Mouse (Mus musculus): ENCODE data around the gene Zfp961.
"Not testable (repeated sequence)": the region's sequence is repeated elsewhere in the genome, so short reads cannot be mapped to it uniquely, and the experiment has no call there.

The Zfp961 gene

GRCm38 (mm10) chr8:71950482-71951221 lies at the start of gene Zfp961:
Gene Zfp961, plus strand, starts transcription at chr8:71951038.
- DNase-seq (ENCODE audit: low spot score), result peak; percentile 96

- not testable (repeated sequence) for DNase-seq (ENCODE audit: low spot score)
These were observed 47.8 kb upstream of the Zfp961 start for GRCm38 (mm10) chr8:71903084-71903483.

- no peak for DNase-seq (ENCODE audit: low spot score)
These were observed 44.0 kb upstream of the Zfp961 start for GRCm38 (mm10) chr8:71906809-71907208.

- DNase-seq (ENCODE audit: low spot score), result no peak
These were observed 43.0 kb upstream of the Zfp961 start for GRCm38 (mm10) chr8:71907798-71908257.

- DNase-seq (ENCODE audit: low spot score), result peak; percentile 79
These were observed 42.3 kb upstream of the Zfp961 start, which contains the start of the genes Zfp882 and Zfp617 for GRCm38 (mm10) chr8:71908309-71909261. Gene Zfp882, plus strand, starts transcription at chr8:71908608. Gene Zfp617, plus strand, starts transcription at chr8:71908635.

- DNase-seq (ENCODE audit: low spot score), result no peak
These were observed 38.6 kb upstream of the Zfp961 start for GRCm38 (mm10) chr8:71912286-71912685.

GRCm38 (mm10) chr8:71922567-71923401 lies 28.1 kb upstream of the Zfp961 start:
- DNase-seq (ENCODE audit: low spot score), result peak; percentile 95

- no peak for DNase-seq (ENCODE audit: low spot score)
These were observed 25.0 kb upstream of the Zfp961 start for GRCm38 (mm10) chr8:71925791-71926190.

- DNase-seq (ENCODE audit: low spot score), result no peak
These were observed 24.3 kb upstream of the Zfp961 start for GRCm38 (mm10) chr8:71926551-71926950.

GRCm38 (mm10) chr8:71927779-71928178 lies 23.1 kb upstream of the Zfp961 start:
- no peak for DNase-seq (ENCODE audit: low spot score)

- not testable (repeated sequence) for DNase-seq (ENCODE audit: low spot score)
These were observed 12.8 kb upstream of the Zfp961 start for GRCm38 (mm10) chr8:71938037-71938436.

- no peak for DNase-seq (ENCODE audit: low spot score)
These were observed 10.3 kb upstream of the Zfp961 start for GRCm38 (mm10) chr8:71940293-71941208.

- DNase-seq (ENCODE audit: low spot score), result no peak
These were observed 9.1 kb upstream of the Zfp961 start for GRCm38 (mm10) chr8:71941776-71942175.

GRCm38 (mm10) chr8:71948624-71949023 lies 2.2 kb upstream of the Zfp961 start:
- no peak for DNase-seq (ENCODE audit: low spot score)

GRCm38 (mm10) chr8:71951436-71952161 lies 761 bp downstream of the Zfp961 start:
- DNase-seq (ENCODE audit: low spot score), result no peak

- DNase-seq (ENCODE audit: low spot score), result no peak
These were observed 1.7 kb downstream of the Zfp961 start for GRCm38 (mm10) chr8:71952489-71952888.

GRCm38 (mm10) chr8:71952961-71953700 lies 2.3 kb downstream of the Zfp961 start:
- not testable (repeated sequence) for DNase-seq (ENCODE audit: low spot score)

- DNase-seq (ENCODE audit: low spot score), result no peak
These were observed 3.8 kb downstream of the Zfp961 start for GRCm38 (mm10) chr8:71954666-71955065.

- DNase-seq (ENCODE audit: low spot score), result no peak
These were observed 9.6 kb downstream of the Zfp961 start for GRCm38 (mm10) chr8:71960483-71960882.

Measured in T-cell, adult 2 months (primary cell).